Mouse (Mus musculus): Measurements from ENCODE around the gene Parm1.

Gene Parm1

GRCm38 (mm10) chr5:91574211-91574610, 56.8 kb downstream of the Parm1 start:
- DNase-seq (ENCODE audit: low spot score in 2 of 2), result no peak

DNA sequence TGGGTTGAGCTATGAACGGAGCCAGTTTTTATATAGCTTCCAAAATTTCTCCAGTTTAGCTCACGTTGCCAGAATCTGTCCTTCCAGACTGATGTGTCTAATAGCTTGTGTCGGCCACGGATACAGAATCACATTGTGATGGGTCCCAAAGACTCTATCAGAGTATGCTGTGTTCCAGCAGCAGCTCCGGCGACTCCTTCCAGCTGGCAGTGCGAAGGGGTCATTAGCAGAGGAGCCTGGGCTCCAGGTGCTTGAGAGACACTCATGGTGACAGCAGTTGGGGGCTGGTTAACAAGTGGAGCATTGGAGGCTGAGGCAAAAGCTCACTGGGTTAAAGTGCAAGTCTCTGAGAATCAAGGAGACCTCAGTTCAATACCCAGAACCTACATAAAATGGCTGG, 61.5 kb downstream of the Parm1 start:
- no peak for DNase-seq (ENCODE audit: low spot score in 2 of 2)

DNA sequence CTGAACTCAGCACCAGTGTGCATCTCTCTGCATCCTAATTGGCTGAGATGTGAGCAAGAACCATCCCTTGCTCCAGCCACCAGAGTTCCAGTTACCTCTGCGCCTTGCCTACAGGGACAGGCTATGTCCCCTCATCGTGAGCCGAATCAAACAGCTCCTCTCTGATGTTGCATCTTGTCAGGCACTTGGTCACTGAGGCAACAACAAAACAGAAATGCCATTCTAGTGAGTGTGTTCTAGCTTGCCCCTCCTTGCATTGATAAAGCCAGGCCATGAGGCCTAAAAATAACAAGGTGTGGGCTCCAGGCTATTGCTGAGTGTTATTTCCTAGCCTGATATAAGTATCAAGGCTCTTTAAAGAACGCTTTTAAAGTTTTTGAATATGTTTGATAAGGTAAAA, 64.4 kb downstream of the Parm1 start:
- DNase-seq (ENCODE audit: low spot score in 2 of 2), result no peak

GRCm38 (mm10) chr5:91586206-91586605, 68.8 kb downstream of the Parm1 start:
- DNase-seq (ENCODE audit: low spot score in 2 of 2), result no peak

GRCm38 (mm10) chr5:91594083-91594482, 76.7 kb downstream of the Parm1 start:
- DNase-seq (ENCODE audit: low spot score in 2 of 2), result no peak

DNA sequence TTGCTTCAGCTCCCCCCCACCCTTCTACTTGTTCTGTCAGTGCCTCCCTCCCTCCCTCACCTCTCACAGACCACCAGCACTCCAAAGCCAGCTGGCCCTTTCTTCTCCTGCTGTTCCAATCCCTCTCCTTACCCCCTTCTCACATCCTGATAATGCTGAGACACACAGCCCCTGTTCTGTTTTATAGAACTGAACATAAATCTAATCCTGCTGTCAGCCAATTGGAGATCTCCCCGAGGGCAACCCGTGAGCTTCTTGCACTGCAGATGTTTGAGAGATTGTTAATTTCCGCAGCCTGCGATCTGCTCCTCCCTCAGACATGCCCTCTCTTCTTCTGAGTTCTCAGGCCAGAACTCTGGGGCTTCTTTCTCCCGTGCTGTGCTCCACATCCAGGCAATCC, 79.8 kb downstream of the Parm1 start:
- no peak for DNase-seq (ENCODE audit: low spot score in 2 of 2)

DNA sequence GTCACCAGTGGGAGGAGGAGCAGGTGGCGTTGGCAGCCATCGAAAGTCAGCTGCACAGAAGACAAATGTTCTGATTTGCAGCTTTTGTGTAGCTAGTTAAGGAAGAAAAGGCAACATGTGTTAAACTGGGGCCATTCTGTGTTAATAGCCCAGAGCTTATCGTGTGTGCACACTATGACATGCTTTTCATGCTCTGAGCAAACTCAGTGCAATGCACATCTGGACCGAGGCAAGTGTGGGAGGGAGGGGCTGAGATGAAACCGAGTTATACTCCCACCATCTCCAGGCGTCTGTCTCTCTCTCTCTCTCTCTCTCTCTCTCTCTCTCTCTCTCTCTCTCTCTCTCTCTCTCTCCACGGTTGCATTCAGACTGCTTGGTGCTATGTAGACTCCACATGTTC, 82.4 kb downstream of the Parm1 start:
- DNase-seq (ENCODE audit: low spot score in 2 of 2), result no peak

GRCm38 (mm10) chr5:91603347-91603746, 85.9 kb downstream of the Parm1 start:
- DNase-seq (ENCODE audit: low spot score in 2 of 2), result no peak

DNA sequence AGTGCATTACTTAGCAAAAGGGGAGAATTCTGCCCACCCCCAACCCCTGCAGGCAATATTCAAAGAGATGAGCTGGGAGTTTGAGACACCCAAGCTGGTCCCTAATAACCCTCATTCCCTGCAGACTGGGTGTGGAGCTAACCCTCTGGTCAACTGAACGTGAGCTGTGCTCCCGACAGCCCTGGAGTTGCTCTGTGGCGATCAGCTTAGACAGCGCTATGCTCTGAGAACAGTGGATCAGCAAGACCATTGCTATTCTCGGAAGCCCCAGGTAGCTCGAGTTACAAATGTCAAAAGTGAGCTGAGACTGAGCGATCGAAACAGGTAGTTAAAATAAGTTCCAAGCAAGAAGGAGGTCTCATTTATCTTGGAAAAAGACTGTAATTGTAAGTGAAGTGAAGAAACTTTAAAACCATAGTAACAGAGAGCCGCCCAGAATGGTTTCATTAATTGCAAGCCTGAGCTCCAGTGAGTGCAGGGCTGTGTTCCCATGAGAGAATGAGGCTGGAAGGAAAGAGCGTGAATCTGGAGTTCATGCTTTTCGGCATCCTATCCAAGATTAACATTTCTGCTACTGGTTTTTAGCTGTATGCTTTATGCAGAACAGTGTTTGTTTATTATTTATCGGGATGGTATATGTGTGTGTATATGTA, 86.5 kb downstream of the Parm1 start:
- no peak for DNase-seq (ENCODE audit: low spot score in 2 of 2)

DNA sequence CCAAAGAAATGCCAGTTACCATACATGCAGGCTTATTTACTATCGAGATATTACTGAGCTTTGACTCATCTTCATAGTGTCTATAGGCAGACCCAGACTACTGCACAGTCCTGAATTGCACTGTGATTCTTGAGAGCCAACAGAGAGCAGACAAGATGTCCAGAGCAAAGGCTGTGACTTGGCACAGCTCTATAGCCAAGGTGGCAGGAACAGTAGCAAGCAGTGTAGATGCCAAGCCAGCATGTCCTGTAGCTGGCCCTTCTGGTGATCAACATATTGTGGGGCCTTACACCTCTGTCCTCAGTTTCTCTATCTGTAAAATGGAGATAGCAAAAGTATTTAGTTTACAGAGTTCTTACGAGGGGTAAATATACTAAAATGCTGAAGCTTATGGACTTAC, 89.8 kb downstream of the Parm1 start:
- DNase-seq (ENCODE audit: low spot score in 2 of 2), result no peak

DNA sequence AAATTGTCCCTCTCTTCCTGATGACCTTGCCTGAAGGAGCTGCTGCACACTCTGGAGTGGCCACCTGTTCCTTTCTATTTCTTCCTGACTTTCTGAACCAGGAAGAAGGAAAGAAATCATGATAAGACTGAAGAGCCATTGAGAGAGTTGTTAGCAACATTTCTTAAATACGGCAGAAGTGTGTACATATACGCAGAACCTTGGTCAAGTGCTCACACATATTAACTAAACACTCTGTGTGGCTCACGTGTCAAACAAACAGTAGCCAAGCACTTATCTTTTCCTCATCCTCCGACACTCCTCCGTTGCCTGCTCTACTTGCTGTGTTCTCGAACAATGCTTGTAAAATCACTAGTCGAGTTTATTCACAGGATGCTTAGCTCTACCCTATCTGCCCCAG, 90.4 kb downstream of the Parm1 start:
- DNase-seq (ENCODE audit: low spot score in 2 of 2), result no peak

GRCm38 (mm10) chr5:91609041-91609440, 91.6 kb downstream of the Parm1 start:
- DNase-seq (ENCODE audit: low spot score in 2 of 2), result no peak

DNA sequence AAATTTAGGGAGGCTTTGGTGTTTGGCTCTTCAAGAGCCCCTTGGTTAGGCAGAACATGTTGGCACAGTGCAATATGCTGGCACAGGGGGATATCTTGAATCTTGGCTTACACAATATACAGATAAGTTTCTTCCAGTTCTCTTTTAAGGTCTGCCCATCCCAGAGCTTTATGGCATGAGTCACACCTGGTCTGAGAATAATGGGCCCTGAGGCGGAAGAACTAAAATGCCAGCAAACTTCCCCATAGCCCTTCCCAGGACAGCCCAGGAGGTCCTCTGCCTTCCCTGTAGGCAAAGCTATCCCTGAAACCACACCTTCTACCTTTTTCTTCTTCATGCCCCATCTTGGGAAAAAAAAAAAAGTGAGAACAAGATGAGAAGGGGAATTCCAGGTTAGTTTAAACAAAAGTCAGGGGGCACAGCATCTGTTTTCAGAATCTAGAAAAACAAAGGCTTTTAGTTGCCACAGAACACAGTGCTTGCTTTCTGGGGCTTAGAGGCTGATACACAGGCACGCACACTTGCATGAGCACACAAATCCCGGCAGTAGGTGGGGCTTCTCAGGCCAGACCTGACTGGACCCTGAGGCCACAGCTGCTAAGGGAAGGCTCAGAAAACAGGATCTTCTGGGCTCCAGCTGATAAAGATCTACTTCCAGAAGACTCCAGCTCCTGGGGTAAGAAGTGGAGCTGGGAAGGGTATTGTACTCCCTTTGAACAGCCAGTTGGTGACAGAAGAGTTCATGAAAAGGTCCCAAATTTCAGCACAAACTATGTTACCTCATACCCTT, 92.3 kb downstream of the Parm1 start:
- no peak for DNase-seq (ENCODE audit: low spot score in 2 of 2)

DNA sequence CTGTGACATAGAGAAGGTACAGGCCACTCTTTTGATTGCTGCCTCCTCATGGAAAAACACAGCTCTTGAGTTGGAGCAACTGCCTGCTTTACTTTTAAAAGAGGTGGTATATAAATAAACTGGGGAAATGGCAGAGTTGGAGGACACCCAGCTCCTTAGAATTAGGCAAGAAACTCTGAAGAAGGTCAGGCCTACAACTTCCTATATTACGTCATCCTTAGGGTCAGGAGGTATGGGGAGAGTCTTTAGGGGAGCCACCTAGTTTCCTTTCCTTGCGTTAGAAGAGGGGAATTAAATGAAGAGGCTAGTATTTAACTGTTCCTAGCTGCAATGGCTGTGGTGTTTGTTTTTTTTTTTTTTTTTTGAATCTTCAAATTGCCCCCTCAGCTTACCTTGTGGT, 93.1 kb downstream of the Parm1 start:
- no peak for DNase-seq (ENCODE audit: low spot score in 2 of 2)

GRCm38 (mm10) chr5:91611589-91611988, 94.2 kb downstream of the Parm1 start:
- DNase-seq (ENCODE audit: low spot score in 2 of 2), result no peak

- peak in 1 of 2 experiments; percentile 17 for DNase-seq (ENCODE audit: low spot score in 2 of 2)
Measured at GRCm38 (mm10) chr5:91617331-91618233, 100.2 kb downstream of the Parm1 start.

GRCm38 (mm10) chr5:91618661-91619173, 101.3 kb downstream of the Parm1 start:
- no peak for DNase-seq (ENCODE audit: low spot score in 2 of 2)

GRCm38 (mm10) chr5:91621197-91621596, 103.8 kb downstream of the Parm1 start:
- DNase-seq (ENCODE audit: low spot score in 2 of 2), result no peak

DNA sequence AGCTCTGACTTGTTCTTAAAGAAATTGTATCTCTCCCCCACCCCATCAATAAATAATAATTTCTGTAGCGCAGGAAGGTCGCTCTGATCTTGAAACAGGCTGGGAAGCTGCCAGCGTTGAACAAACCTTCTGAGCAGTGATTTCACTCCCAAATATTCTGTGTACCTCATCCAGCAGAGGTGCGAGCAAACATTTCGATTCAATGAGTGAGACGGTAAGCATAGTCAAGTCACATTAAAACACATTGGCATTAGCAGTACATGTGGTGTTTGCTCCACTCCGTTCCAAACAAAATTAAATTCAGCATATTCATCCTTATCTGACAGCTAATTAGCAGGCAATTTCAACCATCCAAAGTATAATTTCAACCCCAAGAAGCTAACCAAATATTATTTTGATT, 109.4 kb downstream of the Parm1 start:
- DNase-seq (ENCODE audit: low spot score in 2 of 2), result no peak

- peak; percentile 60 to 75 for DNase-seq (ENCODE audit: low spot score in 2 of 2)
Measured at GRCm38 (mm10) chr5:91629472-91629871, 112.1 kb downstream of the Parm1 start.

DNA sequence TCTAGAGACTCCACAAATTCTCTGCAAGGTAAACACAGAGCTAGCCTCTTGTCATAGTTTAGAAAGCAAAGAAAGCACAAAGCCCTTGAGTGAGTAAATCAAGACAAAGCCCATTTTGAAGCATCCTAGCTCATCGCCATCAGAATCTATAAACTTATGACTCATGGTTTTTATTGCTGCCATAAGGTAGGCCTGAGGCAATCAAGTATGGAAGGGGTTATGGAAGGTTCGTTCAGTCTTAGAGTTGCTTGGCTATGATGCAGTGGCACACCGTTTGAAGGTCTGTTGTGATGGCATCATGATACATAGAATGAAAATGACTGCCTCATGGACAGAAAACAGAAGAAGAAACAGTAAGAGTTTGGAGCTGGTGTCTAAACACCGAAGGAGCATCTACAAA, 133.9 kb downstream of the Parm1 start:
- DNase-seq (ENCODE audit: low spot score in 2 of 2), result no peak
